ENCODE assay signal across 9 mouse cellular contexts in the genomic region with DNA sequence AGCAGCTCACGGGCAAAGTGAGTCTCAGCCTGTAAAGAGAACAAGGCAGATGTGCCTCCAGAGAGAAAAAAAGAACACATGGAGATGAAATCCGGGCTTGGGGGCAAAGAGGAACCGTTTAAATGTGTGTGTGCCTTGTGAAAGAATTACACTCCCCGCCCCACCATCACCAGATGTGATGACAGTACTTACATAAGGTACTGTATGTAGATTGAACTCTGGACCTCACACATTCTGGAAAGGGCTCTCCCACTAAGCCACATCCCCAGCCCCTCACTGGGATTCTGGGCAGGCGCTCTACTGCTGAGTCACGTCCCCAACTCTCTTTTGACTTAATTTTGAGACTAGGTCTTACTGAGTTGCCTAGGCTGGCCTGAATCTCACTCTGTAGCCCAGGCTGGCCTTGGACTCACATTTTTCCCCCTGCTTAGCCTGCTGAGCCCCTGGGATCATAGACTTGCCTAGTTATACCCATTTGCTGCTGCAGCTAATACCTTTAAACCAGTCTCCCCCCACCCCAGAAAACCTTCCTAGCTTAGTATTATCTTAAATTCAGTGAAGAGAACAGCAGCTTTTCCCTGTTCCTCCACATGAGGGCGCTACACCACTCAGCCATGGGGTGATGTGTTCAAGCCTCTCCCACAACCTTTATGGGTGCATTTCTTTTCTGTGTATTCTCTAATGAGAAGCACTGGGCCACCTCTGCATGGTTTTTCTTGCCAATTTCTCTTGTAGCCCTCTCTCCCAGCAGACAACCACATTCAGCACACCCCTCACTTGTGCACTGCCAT. TPM values are rescaled to one million over a fixed set of nuclear protein-coding genes. Genes with fewer than 3 reads are reported as not detected.
DNase-seq lines count a peak whose midpoint lies in the region; TF ChIP-seq lines count a peak whose summit lies in the region.
"Had no signal": no experiment of that assay in that cellular context is flagged by ENCODE, and none has a peak within 500 bp of the region (broad histone marks: within the 10 kb centered on the region; RNA-seq: fewer than 3 reads in every experiment).

No protein-coding gene starts in this region.

- H3K27ac ChIP-seq in left cerebral cortex, adult 2 months, result no peak overlapping the region
- no peak overlapping the region for H3K27ac ChIP-seq in bone marrow, adult 2 months (ENCODE audit: control insufficient read depth, insufficient read depth, low read depth, low read length, poor library complexity)

- no peaks in the 10 kb centered on the region for H3K4me1 ChIP-seq in bone marrow, adult 2 months (ENCODE audit: control insufficient read depth, insufficient read depth, low read length)

- intact Hi-C loops in left cerebral cortex, adult 2 months (cut with DNase I), result no loop called here

- DNase-seq in left cerebral cortex, adult 2 months (ENCODE audit: extremely low spot score in 1 of 2, low spot score in 2 of 2), result no peak
- no peak for DNase-seq in left cerebral cortex, adult 8-10 months (ENCODE audit: low spot score in 2 of 2)
- peak; percentile 71 for DNase-seq in ES-CJ7 (ENCODE audit: low read depth, low spot score)
- DNase-seq in lung, postnatal 14 days, result peak; percentile 30
- DNase-seq in embryo, embryonic 11 days, result no peak
- no peak for DNase-seq in T-cell, adult 2 months (ENCODE audit: low spot score)
- no peak for DNase-seq in right cerebral cortex, postnatal 25 days
- DNase-seq: adrenal gland, postnatal 10 days had no signal

- 47% methylated on average over 7 of the region's 7 CpGs for WGBS in bone marrow, adult 2 months

- no peak overlapping the region for H3K4me3 ChIP-seq in left cerebral cortex, adult 2 months
- H3K4me3 ChIP-seq in bone marrow, adult 2 months (replicated peaks; ENCODE audit: control insufficient read depth, low read depth, low read length), result no peak overlapping the region

- TF ChIP-seq POLR2A in bone marrow, adult 2 months (IDR thresholded peaks at IDR 0.05; ENCODE audit: borderline replicate concordance, control insufficient read depth, low read depth, low read length), result no peak

- TF ChIP-seq CTCF in left cerebral cortex, adult 2 months (IDR thresholded peaks at IDR 0.05), result peak; percentile 54
- TF ChIP-seq CTCF in bone marrow, adult 2 months (IDR thresholded peaks at IDR 0.05; ENCODE audit: control insufficient read depth, insufficient read depth, low read length), result peak; percentile 55

RNA-seq across cellular contexts. Expression of gene Fis1, which starts 17.0 kb away (rescaled TPM):
- 100 to 1,000 TPM; 256 to 271 TPM for total RNA-seq in left cerebral cortex, adult 2 months (2021)
- total RNA-seq in left cerebral cortex, adult 8-10 months (2022), result 100 to 1,000 TPM; 256 to 283 (median 275) TPM
- polyA plus RNA-seq in bone marrow, adult 2 months (2011; ENCODE audit: insufficient read depth, insufficient read length, low replicate concordance, missing spikeins), result 179 and 211 TPM in 2 replicates

RNA-seq across cellular contexts. Expression of gene Ift22, which starts 28.1 kb away (rescaled TPM):
- total RNA-seq in left cerebral cortex, adult 2 months (2021), result 10 to 100 TPM; 94.8 to 95.0 TPM
- total RNA-seq in left cerebral cortex, adult 8-10 months (2022), result 10 to 100 TPM; 87.2 to 95.6 (median 91.6) TPM
- polyA plus RNA-seq in bone marrow, adult 2 months (2011; ENCODE audit: insufficient read depth, insufficient read length, low replicate concordance, missing spikeins), result 1.7 and 10.7 TPM in 2 replicates

RNA-seq across cellular contexts. Expression of gene Cldn15, which starts 30.3 kb away (rescaled TPM):
- total RNA-seq in left cerebral cortex, adult 2 months (2021), result under 1 TPM; 0.30 to 0.32 TPM
- total RNA-seq in left cerebral cortex, adult 8-10 months (2022), result under 1 TPM in 2 of 4 experiments, not detected in 2; 0.23 to 0.25 TPM
- polyA plus RNA-seq in bone marrow, adult 2 months (2011; ENCODE audit: insufficient read depth, insufficient read length, low replicate concordance, missing spikeins), result 14.6 and 31.1 TPM in 2 replicates

RNA-seq across cellular contexts. Expression of gene Plod3, which starts 50.7 kb away (rescaled TPM):
- total RNA-seq in left cerebral cortex, adult 2 months (2021), result 10 to 100 TPM; 38.7 to 39.1 TPM
- 10 to 100 TPM; 27.9 to 43.3 (median 34.2) TPM for total RNA-seq in left cerebral cortex, adult 8-10 months (2022)
- polyA plus RNA-seq in bone marrow, adult 2 months (2011; ENCODE audit: insufficient read depth, insufficient read length, low replicate concordance, missing spikeins), result 14.0 and 26.1 TPM in 2 replicates

RNA-seq across cellular contexts. Expression of gene Znhit1, which starts 51.7 kb away (rescaled TPM):
- total RNA-seq in left cerebral cortex, adult 2 months (2021), result 10 to 100 TPM; 82.0 to 91.0 TPM
- total RNA-seq in left cerebral cortex, adult 8-10 months (2022), result 10 to 100 TPM; 81.9 to 92.7 (median 85.8) TPM
- polyA plus RNA-seq in bone marrow, adult 2 months (2011; ENCODE audit: insufficient read depth, insufficient read length, low replicate concordance, missing spikeins), result 70.2 and 134 TPM in 2 replicates

Comparison
In these comparisons a context has a peak if more than half of its experiments do, and no peak if none do; other contexts are left out.
1. DNase-seq: peak in ES-CJ7 (single experiment) and lung, postnatal 14 days (single experiment); none in left cerebral cortex, adult 2 months (0 of 2), left cerebral cortex, adult 8-10 months (0 of 2), embryo, embryonic 11 days (single experiment), T-cell, adult 2 months (single experiment) and right cerebral cortex, postnatal 25 days (single experiment).